Mouse (Mus musculus): ENCODE data around the gene Lbp. TPM values are rescaled to one million over a fixed set of nuclear protein-coding genes. Genes with fewer than 3 reads are reported as not detected.

Gene Lbp
- polyA plus RNA-seq, 1 experiment = 2.7 TPM

GRCm38 (mm10) chr2:158359757-158360620 lies 53.7 kb downstream of the Lbp start:
- TF ChIP-seq CTCF (IDR thresholded peaks at IDR 0.05; ENCODE audit: extremely low read depth, insufficient read length, insufficient replicate concordance, low read depth, low read length) (no peak), POLR2A (IDR thresholded peaks at IDR 0.05; ENCODE audit: low read depth, low read length) (no peak)
- H3K27ac ChIP-seq (ENCODE audit: insufficient read depth, low read depth, low read length) = 0 out of 2 replicates have a peak overlapping the region, but pooled peaks have one; percentile 10
- H3K36me3 ChIP-seq (ENCODE audit: control insufficient read depth, insufficient read depth, low read length) = peaks cover 38% of the 10 kb centered on the region
- 22% methylated on average over 12 of the region's 12 CpGs for WGBS
- H3K27me3 ChIP-seq (ENCODE audit: control insufficient read depth, insufficient read depth, low read length) = no peaks in the 10 kb centered on the region
- peaks cover 16% of the 10 kb centered on the region; the same call in 1 of the 2 replicates for H3K4me1 ChIP-seq (ENCODE audit: control insufficient read depth, insufficient read depth, insufficient read length, low read length)
- peak overlapping the region; percentile 97 for H3K4me3 ChIP-seq (ENCODE audit: low read depth, low read length)

- TF ChIP-seq POLR2A (IDR thresholded peaks at IDR 0.05; ENCODE audit: low read depth, low read length) (peak; percentile 60), CTCF (IDR thresholded peaks at IDR 0.05; ENCODE audit: extremely low read depth, insufficient read length, insufficient replicate concordance, low read depth, low read length) (peak; percentile 92)
- H3K27ac ChIP-seq (ENCODE audit: insufficient read depth, low read depth, low read length) = peak overlapping the region; percentile 4; the same call in 1 of the 2 replicates
- WGBS = under 1% methylated on average over 41 of the region's 41 CpGs
Measured at GRCm38 (mm10) chr2:158360873-158361677, 54.8 kb downstream of the Lbp start.

GRCm38 (mm10) chr2:158361678-158362320 lies 55.5 kb downstream of the Lbp start:
- H3K27me3 ChIP-seq (ENCODE audit: control insufficient read depth, insufficient read depth, low read length) = no peaks in the 10 kb centered on the region
- H3K4me1 ChIP-seq (ENCODE audit: control insufficient read depth, insufficient read depth, insufficient read length, low read length) = peaks cover 16% of the 10 kb centered on the region; the same call in 1 of the 2 replicates
- H3K4me3 ChIP-seq (ENCODE audit: low read depth, low read length) = no peak overlapping the region
- peaks cover 25% of the 10 kb centered on the region for H3K36me3 ChIP-seq (ENCODE audit: control insufficient read depth, insufficient read depth, low read length)
- TF ChIP-seq POLR2A (IDR thresholded peaks at IDR 0.05; ENCODE audit: low read depth, low read length) (no peak), CTCF (IDR thresholded peaks at IDR 0.05; ENCODE audit: extremely low read depth, insufficient read length, insufficient replicate concordance, low read depth, low read length) (no peak)
- WGBS = 32% methylated on average over 8 of the region's 8 CpGs
- no peak overlapping the region for H3K27ac ChIP-seq (ENCODE audit: insufficient read depth, low read depth, low read length)

More at GRCm38 (mm10) chr2:158360873-158361677, 54.8 kb downstream of the Lbp start:
- peaks cover 32% of the 10 kb centered on the region for H3K36me3 ChIP-seq (ENCODE audit: control insufficient read depth, insufficient read depth, low read length)
- no peaks in the 10 kb centered on the region for H3K27me3 ChIP-seq (ENCODE audit: control insufficient read depth, insufficient read depth, low read length)
- H3K4me3 ChIP-seq (ENCODE audit: low read depth, low read length) = peak overlapping the region; percentile 97
- H3K4me1 ChIP-seq (ENCODE audit: control insufficient read depth, insufficient read depth, insufficient read length, low read length) = peaks cover 16% of the 10 kb centered on the region; the same call in 1 of the 2 replicates

- no peaks in the 10 kb centered on the region for H3K27me3 ChIP-seq (ENCODE audit: control insufficient read depth, insufficient read depth, low read length)
- H3K27ac ChIP-seq (ENCODE audit: insufficient read depth, low read depth, low read length) = no peak overlapping the region
- peaks cover 2% of the 10 kb centered on the region for H3K36me3 ChIP-seq (ENCODE audit: control insufficient read depth, insufficient read depth, low read length)
- H3K4me3 ChIP-seq (ENCODE audit: low read depth, low read length) = no peak overlapping the region
- TF ChIP-seq POLR2A (IDR thresholded peaks at IDR 0.05; ENCODE audit: low read depth, low read length) (no peak), CTCF (IDR thresholded peaks at IDR 0.05; ENCODE audit: extremely low read depth, insufficient read length, insufficient replicate concordance, low read depth, low read length) (no peak)
- 51% methylated on average over 4 of the region's 4 CpGs for WGBS
- peaks cover 12% of the 10 kb centered on the region; the same call in 1 of the 2 replicates for H3K4me1 ChIP-seq (ENCODE audit: control insufficient read depth, insufficient read depth, insufficient read length, low read length)
Measured at GRCm38 (mm10) chr2:158364175-158364574, 57.9 kb downstream of the Lbp start.

- Histone ChIP-seq H3K4me1 (ENCODE audit: control insufficient read depth, insufficient read depth, insufficient read length, low read length) (peaks cover 6% of the 10 kb centered on the region; the same call in 1 of the 2 replicates), H3K27me3 (ENCODE audit: control insufficient read depth, insufficient read depth, low read length) (no peaks in the 10 kb centered on the region), H3K27ac (ENCODE audit: insufficient read depth, low read depth, low read length) (no peak overlapping the region), H3K36me3 (ENCODE audit: control insufficient read depth, insufficient read depth, low read length) (no peaks in the 10 kb centered on the region), H3K4me3 (ENCODE audit: low read depth, low read length) (no peak overlapping the region)
- 80% methylated on average over 12 of the region's 12 CpGs for WGBS
- TF ChIP-seq CTCF (IDR thresholded peaks at IDR 0.05; ENCODE audit: extremely low read depth, insufficient read length, insufficient replicate concordance, low read depth, low read length) (no peak), POLR2A (IDR thresholded peaks at IDR 0.05; ENCODE audit: low read depth, low read length) (no peak)
Measured at GRCm38 (mm10) chr2:158365099-158365850, 59.0 kb downstream of the Lbp start.

GRCm38 (mm10) chr2:158367654-158368053 lies 61.4 kb downstream of the Lbp start:
- Histone ChIP-seq H3K4me1 (ENCODE audit: control insufficient read depth, insufficient read depth, insufficient read length, low read length) (0 out of 2 replicates have a peak, but pooled peaks cover 2% of the 10 kb centered on the region), H3K36me3 (ENCODE audit: control insufficient read depth, insufficient read depth, low read length) (no peaks in the 10 kb centered on the region), H3K27ac (ENCODE audit: insufficient read depth, low read depth, low read length) (no peak overlapping the region), H3K27me3 (ENCODE audit: control insufficient read depth, insufficient read depth, low read length) (no peaks in the 10 kb centered on the region), H3K4me3 (ENCODE audit: low read depth, low read length) (no peak overlapping the region)
- TF ChIP-seq POLR2A (IDR thresholded peaks at IDR 0.05; ENCODE audit: low read depth, low read length) (no peak), CTCF (IDR thresholded peaks at IDR 0.05; ENCODE audit: extremely low read depth, insufficient read length, insufficient replicate concordance, low read depth, low read length) (no peak)
- WGBS = 80% methylated on average over 5 of the region's 5 CpGs
